Mouse (Mus musculus): Measurements from ENCODE around the gene Tmem174. TPM values are rescaled to one million over a fixed set of nuclear protein-coding genes. Genes with fewer than 3 reads are reported as not detected.

Gene Tmem174
- polyA plus RNA-seq, 1 experiment from 2014 or later: not detected

GRCm38 (mm10) chr13:98617429-98618067, 19.7 kb downstream of the Tmem174 start:
- Histone ChIP-seq H3K4me1 (ENCODE audit: control insufficient read depth, insufficient read depth, low read length) (no peaks in the 10 kb centered on the region), H3K36me3 (ENCODE audit: control insufficient read depth, insufficient read depth) (no peaks in the 10 kb centered on the region), H3K27ac (ENCODE audit: low read length) (no peak overlapping the region), H3K4me2 (ENCODE audit: low read depth, low read length) (no peak overlapping the region), H3K9me3 (replicated peaks; ENCODE audit: control insufficient read depth, low read length) (peaks cover 5% of the 10 kb centered on the region), H3K27me3 (ENCODE audit: control insufficient read depth, insufficient read depth, low read length) (no peaks in the 10 kb centered on the region), H3K9ac (ENCODE audit: low read length) (no peak overlapping the region), H3K4me3 (ENCODE audit: low read length) (no peak overlapping the region)
- 67% methylated on average over 17 of the region's 17 CpGs for WGBS
- no peak for ATAC-seq (replicated peaks; ENCODE audit: extremely low read depth, insufficient read depth, low FRiP score)

- Histone ChIP-seq H3K27ac (ENCODE audit: low read length) (no peak overlapping the region), H3K9ac (ENCODE audit: low read length) (no peak overlapping the region), H3K9me3 (replicated peaks; ENCODE audit: control insufficient read depth, low read length) (peaks cover 8% of the 10 kb centered on the region), H3K4me1 (ENCODE audit: control insufficient read depth, insufficient read depth, low read length) (no peaks in the 10 kb centered on the region), H3K4me3 (ENCODE audit: low read length) (no peak overlapping the region), H3K4me2 (ENCODE audit: low read depth, low read length) (no peak overlapping the region), H3K27me3 (ENCODE audit: control insufficient read depth, insufficient read depth, low read length) (no peaks in the 10 kb centered on the region), H3K36me3 (ENCODE audit: control insufficient read depth, insufficient read depth) (no peaks in the 10 kb centered on the region)
- no peak for ATAC-seq (replicated peaks; ENCODE audit: extremely low read depth, insufficient read depth, low FRiP score)
- WGBS: 60% methylated on average over 9 of the region's 9 CpGs
Measured at GRCm38 (mm10) chr13:98607885-98608477, 29.2 kb downstream of the Tmem174 start.

GRCm38 (mm10) chr13:98603799-98604198, 33.4 kb downstream of the Tmem174 start:
- H3K4me3 ChIP-seq (ENCODE audit: low read length): no peak overlapping the region
- H3K36me3 ChIP-seq (ENCODE audit: control insufficient read depth, insufficient read depth): no peaks in the 10 kb centered on the region
- no peak overlapping the region for H3K4me2 ChIP-seq (ENCODE audit: low read depth, low read length)
- H3K9ac ChIP-seq (ENCODE audit: low read length): no peak overlapping the region
- H3K27ac ChIP-seq (ENCODE audit: low read length): no peak overlapping the region
- peaks cover 7% of the 10 kb centered on the region for H3K9me3 ChIP-seq (replicated peaks; ENCODE audit: control insufficient read depth, low read length)
- H3K27me3 ChIP-seq (ENCODE audit: control insufficient read depth, insufficient read depth, low read length): no peaks in the 10 kb centered on the region
- WGBS: 91% methylated on average over 11 of the region's 11 CpGs
- no peak for ATAC-seq (replicated peaks; ENCODE audit: extremely low read depth, insufficient read depth, low FRiP score)
- no peaks in the 10 kb centered on the region for H3K4me1 ChIP-seq (ENCODE audit: control insufficient read depth, insufficient read depth, low read length)

GRCm38 (mm10) chr13:98596746-98597145, 40.5 kb downstream of the Tmem174 start:
- Histone ChIP-seq H3K4me3 (ENCODE audit: low read length) (no peak overlapping the region), H3K27ac (ENCODE audit: low read length) (no peak overlapping the region), H3K9ac (ENCODE audit: low read length) (no peak overlapping the region), H3K4me2 (ENCODE audit: low read depth, low read length) (no peak overlapping the region), H3K36me3 (ENCODE audit: control insufficient read depth, insufficient read depth) (no peaks in the 10 kb centered on the region), H3K27me3 (ENCODE audit: control insufficient read depth, insufficient read depth, low read length) (no peaks in the 10 kb centered on the region), H3K9me3 (replicated peaks; ENCODE audit: control insufficient read depth, low read length) (no peaks in the 10 kb centered on the region), H3K4me1 (ENCODE audit: control insufficient read depth, insufficient read depth, low read length) (peaks cover 4% of the 10 kb centered on the region; the same call in 1 of the 2 replicates)
- WGBS: 70% methylated on average over 4 of the region's 4 CpGs
- 0 out of 2 replicates have a peak, but pooled peaks have one; percentile 14 for ATAC-seq (replicated peaks; ENCODE audit: extremely low read depth, insufficient read depth, low FRiP score)

- H3K36me3 ChIP-seq (ENCODE audit: control insufficient read depth, insufficient read depth): no peaks in the 10 kb centered on the region
- no peaks in the 10 kb centered on the region for H3K9me3 ChIP-seq (replicated peaks; ENCODE audit: control insufficient read depth, low read length)
- H3K27ac ChIP-seq (ENCODE audit: low read length): no peak overlapping the region
- H3K9ac ChIP-seq (ENCODE audit: low read length): no peak overlapping the region
- ATAC-seq (replicated peaks; ENCODE audit: extremely low read depth, insufficient read depth, low FRiP score): peak; percentile 28; the same call in 1 of the 2 replicates
- H3K27me3 ChIP-seq (ENCODE audit: control insufficient read depth, insufficient read depth, low read length): peaks cover 4% of the 10 kb centered on the region; the same call in 1 of the 2 replicates
- no peak overlapping the region for H3K4me3 ChIP-seq (ENCODE audit: low read length)
- WGBS: 64% methylated on average over 10 of the region's 10 CpGs
- no peak overlapping the region for H3K4me2 ChIP-seq (ENCODE audit: low read depth, low read length)
- peaks cover 6% of the 10 kb centered on the region; the same call in 1 of the 2 replicates for H3K4me1 ChIP-seq (ENCODE audit: control insufficient read depth, insufficient read depth, low read length)
Measured at GRCm38 (mm10) chr13:98594726-98595141, 42.5 kb downstream of the Tmem174 start.

- ATAC-seq (replicated peaks; ENCODE audit: extremely low read depth, insufficient read depth, low FRiP score): no peak
- Histone ChIP-seq H3K4me1 (ENCODE audit: control insufficient read depth, insufficient read depth, low read length) (peaks cover 6% of the 10 kb centered on the region; the same call in 1 of the 2 replicates), H3K4me3 (ENCODE audit: low read length) (no peak overlapping the region), H3K9me3 (replicated peaks; ENCODE audit: control insufficient read depth, low read length) (no peaks in the 10 kb centered on the region), H3K9ac (ENCODE audit: low read length) (no peak overlapping the region), H3K27ac (ENCODE audit: low read length) (no peak overlapping the region), H3K4me2 (ENCODE audit: low read depth, low read length) (no peak overlapping the region), H3K27me3 (ENCODE audit: control insufficient read depth, insufficient read depth, low read length) (peaks cover 9% of the 10 kb centered on the region; the same call in 1 of the 2 replicates), H3K36me3 (ENCODE audit: control insufficient read depth, insufficient read depth) (no peaks in the 10 kb centered on the region)
- whole genome bisulfite sequencing: 74% methylated on average over 11 of the region's 11 CpGs
Measured at GRCm38 (mm10) chr13:98593938-98594539, 43.2 kb downstream of the Tmem174 start.

GRCm38 (mm10) chr13:98591406-98591805, 45.8 kb downstream of the Tmem174 start:
- H3K9ac ChIP-seq (ENCODE audit: low read length): no peak overlapping the region
- no peak overlapping the region for H3K4me2 ChIP-seq (ENCODE audit: low read depth, low read length)
- peaks cover 11% of the 10 kb centered on the region for H3K4me1 ChIP-seq (ENCODE audit: control insufficient read depth, insufficient read depth, low read length)
- H3K27ac ChIP-seq (ENCODE audit: low read length): no peak overlapping the region
- H3K27me3 ChIP-seq (ENCODE audit: control insufficient read depth, insufficient read depth, low read length): peaks cover 22% of the 10 kb centered on the region
- WGBS: 69% methylated on average over 6 of the region's 6 CpGs
- no peak for ATAC-seq (replicated peaks; ENCODE audit: extremely low read depth, insufficient read depth, low FRiP score)
- H3K36me3 ChIP-seq (ENCODE audit: control insufficient read depth, insufficient read depth): no peaks in the 10 kb centered on the region
- no peak overlapping the region for H3K4me3 ChIP-seq (ENCODE audit: low read length)
- H3K9me3 ChIP-seq (replicated peaks; ENCODE audit: control insufficient read depth, low read length): no peaks in the 10 kb centered on the region

GRCm38 (mm10) chr13:98590693-98591389, 46.4 kb downstream of the Tmem174 start:
- no peak overlapping the region for H3K4me3 ChIP-seq (ENCODE audit: low read length)
- WGBS: 64% methylated on average over 6 of the region's 6 CpGs

More at GRCm38 (mm10) chr13:98590693-98591389, 46.4 kb downstream of the Tmem174 start:
- Histone ChIP-seq H3K9ac (ENCODE audit: low read length) (no peak overlapping the region), H3K27ac (ENCODE audit: low read length) (no peak overlapping the region), H3K27me3 (ENCODE audit: control insufficient read depth, insufficient read depth, low read length) (peaks cover 25% of the 10 kb centered on the region), H3K4me1 (ENCODE audit: control insufficient read depth, insufficient read depth, low read length) (peaks cover 11% of the 10 kb centered on the region), H3K9me3 (replicated peaks; ENCODE audit: control insufficient read depth, low read length) (no peaks in the 10 kb centered on the region), H3K4me2 (ENCODE audit: low read depth, low read length) (no peak overlapping the region), H3K36me3 (ENCODE audit: control insufficient read depth, insufficient read depth) (no peaks in the 10 kb centered on the region)
- ATAC-seq (replicated peaks; ENCODE audit: extremely low read depth, insufficient read depth, low FRiP score): no peak
